Mouse (Mus musculus) adrenal gland (tissue): ENCODE measurements around the gene Mcam.

Source experiments
- intact Hi-C: fragments of 180-260 bp; cut with DNase I; formaldehyde crosslinking; loops from one replicate; pipeline ENCODE4 v1.15.1; 2025
- long read RNA-seq, 2 experiments: library from polyadenylated mRNA; unstranded; transcript quantifications; one replicate each; pipeline ENCODE4 v2.0.0; 2020; ENCODE audit warnings: borderline replicate concordance in 1 of 2; ENCODE audit not compliant: insufficient replicate concordance in 1 of 2

Gene Mcam
- long read RNA-seq, experiment 1, partial matches to known transcripts, result 1 of 4 reads
- long read RNA-seq, experiment 1, other reads (novel, unspliced or antisense), result 2 of 4 reads
- long read RNA-seq, experiment 2, partial matches to known transcripts, result 4 of 5 reads
- long read RNA-seq, experiment 2, other reads (novel, unspliced or antisense), result 0 of 5 reads

DNA sequence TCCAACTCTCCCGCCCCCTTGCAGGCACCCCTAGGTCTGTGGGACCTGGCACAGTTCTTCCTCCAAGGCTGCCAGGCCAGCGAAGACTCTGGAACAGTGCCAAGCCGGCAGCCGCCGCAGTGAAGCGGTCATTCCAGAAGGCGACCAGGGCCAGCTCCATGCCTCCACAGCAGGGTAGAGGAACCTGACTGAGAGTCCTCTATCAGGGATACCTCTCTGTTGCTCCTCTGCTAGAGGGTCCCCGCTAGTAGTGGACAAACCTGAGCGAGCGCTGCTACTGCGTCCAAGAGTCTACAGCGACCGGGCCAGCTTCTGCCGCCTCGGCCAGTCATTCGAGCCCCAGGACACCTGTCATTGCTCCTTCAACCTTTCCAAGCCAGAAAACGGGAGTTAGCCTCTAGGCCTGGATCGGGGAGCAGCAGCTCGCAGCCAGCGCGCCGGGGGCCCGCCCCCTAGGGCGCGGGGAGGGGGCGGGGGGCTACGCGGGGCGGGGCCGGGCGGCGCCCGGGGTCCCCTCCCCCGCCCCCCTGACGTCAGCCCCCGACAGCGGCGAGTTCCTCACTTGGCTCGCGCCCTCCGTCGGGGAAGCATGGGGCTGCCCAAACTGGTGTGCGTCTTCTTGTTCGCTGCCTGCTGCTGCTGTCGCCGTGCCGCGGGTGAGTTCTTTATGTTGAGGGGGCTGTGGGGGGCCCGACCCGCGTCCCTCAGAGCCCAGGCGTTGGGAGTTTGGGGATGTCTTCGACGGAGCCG, at the start of gene Mcam:
Mcam (plus strand) TSS at position 369 of the 750 bp plus-strand sequence.
- intact Hi-C loops, result no loop called here

- intact Hi-C loops, result no loop called here
Measured at GRCm38 (mm10) chr9:44084659-44085229, 49.5 kb upstream of the Mcam start.

DNA sequence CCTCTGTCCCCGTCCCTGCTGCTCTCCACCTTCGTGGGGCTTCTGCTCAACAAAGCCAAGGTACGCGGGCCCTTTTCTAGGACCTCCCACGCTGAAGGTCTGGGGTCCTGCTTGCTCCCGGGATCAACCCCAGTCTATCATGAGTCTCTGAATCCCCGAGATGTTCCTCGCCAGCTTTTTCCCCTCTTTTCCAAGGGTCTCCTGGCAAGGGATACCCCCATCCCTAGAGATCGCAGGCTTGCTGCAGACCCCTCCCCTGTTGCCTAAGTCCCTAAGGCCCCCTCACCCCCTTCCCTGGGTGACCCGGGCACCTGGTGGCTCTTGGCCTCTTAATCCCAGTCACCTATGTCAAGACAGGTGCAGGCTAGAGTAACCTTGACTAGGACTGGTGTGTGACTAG, 49.0 kb upstream of the Mcam start:
- intact Hi-C loops, result no loop called here

DNA sequence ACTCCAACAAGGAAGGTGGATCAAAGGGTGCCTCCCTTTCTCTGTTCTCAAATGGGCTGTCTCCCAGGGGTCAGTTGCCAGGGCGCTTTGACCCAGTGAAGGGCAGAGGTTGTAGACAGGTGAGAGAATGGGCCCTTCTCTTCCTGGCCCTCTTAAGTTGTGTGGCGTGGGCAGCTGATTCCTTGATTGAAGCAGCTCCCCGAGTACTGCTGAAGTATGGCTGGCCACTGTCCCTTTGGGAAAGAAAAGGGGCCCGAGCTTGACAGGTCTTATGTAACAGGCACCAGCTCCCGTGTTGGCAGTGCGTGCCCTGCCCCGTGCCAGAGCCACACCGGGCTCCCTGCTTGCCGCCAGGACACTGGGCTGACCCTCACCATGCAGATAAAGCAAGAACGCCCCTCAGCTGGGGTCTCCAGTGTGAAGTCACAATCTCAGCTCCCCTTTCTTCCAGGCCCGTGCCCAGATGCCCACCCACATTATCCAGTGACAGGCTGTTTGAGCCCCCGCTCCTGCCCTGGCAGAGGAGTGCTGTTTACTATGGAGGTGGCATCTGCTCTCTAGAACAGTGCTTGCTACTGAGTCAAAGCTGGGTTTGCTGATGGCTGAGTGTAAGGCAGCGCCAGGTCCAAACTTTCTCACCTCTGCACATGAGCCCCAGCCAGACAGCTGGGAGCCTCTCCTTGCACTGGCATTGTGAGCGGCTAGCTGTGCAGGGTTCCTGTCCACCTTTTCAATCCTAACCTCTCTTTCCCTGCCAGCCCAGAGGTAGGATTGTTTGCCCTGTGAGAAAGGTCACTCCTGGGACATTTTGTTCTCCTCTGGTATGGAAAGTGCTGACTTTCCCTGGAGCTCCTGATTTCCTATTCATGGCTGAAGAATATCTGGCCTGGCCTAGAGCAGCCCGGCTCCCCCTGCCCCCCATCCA, 48.3 kb upstream of the Mcam start:
- intact Hi-C loops, result no loop called here

DNA sequence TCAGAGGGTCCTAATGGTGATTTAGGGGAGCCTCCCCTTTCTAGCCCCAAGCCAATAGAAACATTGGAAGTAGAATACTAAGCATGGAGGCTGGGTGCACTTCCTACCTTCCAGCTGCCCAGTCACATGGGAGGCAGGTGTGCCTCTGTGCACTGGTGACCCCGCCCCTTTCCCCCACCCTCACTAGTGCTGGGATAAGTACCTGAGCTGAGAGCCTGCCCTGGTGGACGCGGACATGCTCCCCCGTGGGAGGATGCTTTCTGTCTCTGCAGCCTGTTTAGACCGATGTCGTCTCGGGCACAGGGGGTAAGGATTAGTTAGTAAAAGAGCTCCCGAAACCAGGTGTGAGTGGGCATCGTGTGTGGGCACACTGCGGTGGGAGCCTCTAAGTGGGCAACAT, 47.3 kb upstream of the Mcam start:
- intact Hi-C loops, result no loop called here

GRCm38 (mm10) chr9:44087761-44088455, 46.4 kb upstream of the Mcam start:
- intact Hi-C loops, result no loop called here

DNA sequence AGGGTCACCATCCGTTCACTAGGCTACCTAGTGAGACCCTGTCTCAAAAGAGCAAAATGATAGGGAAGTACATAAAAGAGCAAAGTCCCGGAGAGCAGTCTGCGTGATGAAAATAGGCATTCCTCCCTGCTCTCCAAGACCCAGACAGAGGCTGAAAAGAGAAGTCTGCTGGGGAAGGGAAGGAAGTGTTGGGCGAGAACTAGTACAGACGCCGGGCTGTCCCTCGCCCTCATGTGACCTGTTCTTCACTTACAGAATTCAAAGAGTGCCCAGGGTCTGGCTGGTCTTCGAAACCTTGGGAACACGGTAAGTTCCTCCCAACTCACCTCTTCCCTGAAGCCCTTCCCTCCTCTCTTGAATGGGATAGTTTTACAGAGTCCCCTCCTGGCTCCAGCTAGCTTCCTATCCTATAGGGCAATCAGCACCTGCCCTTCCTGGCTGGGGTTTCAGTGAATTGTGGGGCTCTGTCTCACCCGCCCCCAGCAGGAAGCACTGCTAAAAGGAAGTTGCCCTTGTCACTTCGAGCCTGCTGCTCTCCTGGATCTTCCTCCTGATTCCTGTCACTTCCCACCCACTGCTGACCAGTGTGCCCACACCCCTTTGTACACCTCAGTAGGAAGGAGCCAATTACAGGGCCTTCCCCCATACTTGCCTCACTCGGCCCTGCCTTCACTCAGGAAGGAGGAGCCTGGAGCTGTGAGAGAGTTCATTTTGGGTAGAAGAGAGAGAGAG, 45.2 kb upstream of the Mcam start:
- intact Hi-C loops, result no loop called here

- intact Hi-C loops, result loop anchor here (10.0 kb wide), 1 partner anchor 109 kb away; no protein-coding TSS in a partner anchor
Measured at GRCm38 (mm10) chr9:44093612-44094503, 40.4 kb upstream of the Mcam start.

GRCm38 (mm10) chr9:44094737-44095136, 39.5 kb upstream of the Mcam start:
- intact Hi-C loops, result loop anchor here (10.0 kb wide), 1 partner anchor 110 kb away; no protein-coding TSS in a partner anchor

DNA sequence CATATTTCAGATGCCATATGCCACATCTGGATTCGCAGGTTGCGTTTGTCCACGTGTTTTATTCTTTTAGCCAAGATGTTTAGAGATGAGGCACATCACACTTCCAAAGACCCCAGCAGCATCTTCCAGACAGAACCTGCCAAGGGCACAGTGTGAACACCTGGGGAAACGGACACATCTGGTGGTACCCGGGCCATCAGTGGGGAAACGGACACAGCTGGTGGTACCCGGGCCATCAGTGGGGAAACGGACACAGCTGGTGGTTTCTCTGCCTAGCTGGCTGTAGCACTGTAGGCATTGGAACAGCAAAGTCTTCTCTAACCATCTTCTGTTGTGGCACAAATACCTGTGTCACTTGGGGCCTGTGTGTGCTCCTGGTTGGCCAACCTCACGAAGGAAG, 38.5 kb upstream of the Mcam start:
- intact Hi-C loops, result loop anchor here (10.0 kb wide), 1 partner anchor 111 kb away; no protein-coding TSS in a partner anchor

DNA sequence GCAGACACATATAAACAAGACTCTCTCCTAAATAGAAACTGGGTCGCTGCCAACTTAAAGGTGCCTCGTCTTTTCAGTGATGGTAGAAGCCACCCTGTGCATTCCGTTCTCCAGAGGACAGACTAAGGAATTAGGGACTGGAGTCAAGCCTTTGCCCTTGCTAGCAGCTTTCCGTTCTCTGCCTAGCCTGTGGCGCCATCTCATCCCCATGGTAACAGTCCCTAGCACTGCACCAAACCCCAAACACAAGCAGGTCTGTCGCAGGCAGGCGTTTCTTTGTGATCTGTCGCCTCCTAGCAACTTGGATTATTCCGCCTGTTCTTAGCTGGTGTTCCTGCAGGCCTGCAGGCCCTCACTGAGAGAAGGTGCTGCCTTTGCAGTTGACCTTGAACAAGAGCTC, 37.7 kb upstream of the Mcam start:
- intact Hi-C loops, result loop anchor here (10.0 kb wide), 1 partner anchor 112 kb away; no protein-coding TSS in a partner anchor

GRCm38 (mm10) chr9:44101490-44101889, 32.8 kb upstream of the Mcam start, which contains the start of gene Mfrp:
Mfrp (plus strand) TSS chr9:44101729.
- intact Hi-C loops, result no loop called here

DNA sequence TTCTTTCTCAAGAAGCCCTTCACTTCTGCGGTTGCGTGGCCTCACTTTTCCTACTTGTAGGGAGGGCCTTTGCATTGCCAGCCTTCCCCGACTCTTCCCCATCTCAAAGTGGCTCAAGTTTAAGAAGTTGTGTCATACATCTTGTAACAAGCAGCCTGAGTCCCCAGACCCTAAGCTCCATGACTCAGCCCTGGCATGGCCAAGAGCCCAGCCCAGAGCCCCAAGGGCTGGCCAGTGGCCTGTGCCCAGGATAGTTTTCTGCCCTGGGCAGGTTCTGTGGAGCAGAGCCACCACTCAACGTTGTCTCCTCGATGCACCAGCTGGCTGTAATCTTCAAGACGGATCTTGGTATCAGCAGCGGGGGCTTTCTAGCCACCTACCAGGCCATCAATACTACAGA, 29.4 kb upstream of the Mcam start:
- intact Hi-C loops, result loop anchor here (5.0 kb wide), 1 partner anchor 33 kb away; no protein-coding TSS in a partner anchor

DNA sequence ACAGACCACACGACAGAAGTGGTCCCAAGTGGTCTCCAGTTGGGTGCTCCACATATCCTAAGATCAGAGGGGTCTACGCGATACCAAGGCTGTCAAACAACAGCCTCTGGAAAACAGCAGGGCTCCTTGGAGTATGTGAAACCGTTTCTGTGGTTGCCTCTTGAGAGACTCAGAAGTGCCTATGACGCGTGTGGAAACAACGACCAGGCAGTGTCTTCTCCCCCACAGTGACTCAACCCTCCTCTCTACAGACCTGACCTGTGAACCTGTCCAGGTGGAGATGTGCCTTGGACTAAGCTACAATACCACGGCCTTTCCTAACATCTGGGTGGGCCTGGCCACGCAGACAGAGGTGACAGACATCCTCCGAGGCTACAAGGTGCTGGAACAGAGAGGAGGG, 28.5 kb upstream of the Mcam start:
- intact Hi-C loops, result loop anchor here (5.0 kb wide), 1 partner anchor 33 kb away; no protein-coding TSS in a partner anchor

- intact Hi-C loops, result loop anchor here (5.0 kb wide), 1 partner anchor 34 kb away; no protein-coding TSS in a partner anchor
Measured at GRCm38 (mm10) chr9:44106182-44106581, 28.1 kb upstream of the Mcam start.

- intact Hi-C loops, result loop anchor here (5.0 kb wide), 1 partner anchor 34 kb away; no protein-coding TSS in a partner anchor
Measured at GRCm38 (mm10) chr9:44106596-44106995, 27.7 kb upstream of the Mcam start.

- intact Hi-C loops, result loop anchor here (5.0 kb wide), 1 partner anchor 35 kb away; no protein-coding TSS in a partner anchor
Measured at GRCm38 (mm10) chr9:44107110-44107509, 27.2 kb upstream of the Mcam start, which contains the start of gene C1qtnf5. C1qtnf5 (plus strand) TSS chr9:44107245.

DNA sequence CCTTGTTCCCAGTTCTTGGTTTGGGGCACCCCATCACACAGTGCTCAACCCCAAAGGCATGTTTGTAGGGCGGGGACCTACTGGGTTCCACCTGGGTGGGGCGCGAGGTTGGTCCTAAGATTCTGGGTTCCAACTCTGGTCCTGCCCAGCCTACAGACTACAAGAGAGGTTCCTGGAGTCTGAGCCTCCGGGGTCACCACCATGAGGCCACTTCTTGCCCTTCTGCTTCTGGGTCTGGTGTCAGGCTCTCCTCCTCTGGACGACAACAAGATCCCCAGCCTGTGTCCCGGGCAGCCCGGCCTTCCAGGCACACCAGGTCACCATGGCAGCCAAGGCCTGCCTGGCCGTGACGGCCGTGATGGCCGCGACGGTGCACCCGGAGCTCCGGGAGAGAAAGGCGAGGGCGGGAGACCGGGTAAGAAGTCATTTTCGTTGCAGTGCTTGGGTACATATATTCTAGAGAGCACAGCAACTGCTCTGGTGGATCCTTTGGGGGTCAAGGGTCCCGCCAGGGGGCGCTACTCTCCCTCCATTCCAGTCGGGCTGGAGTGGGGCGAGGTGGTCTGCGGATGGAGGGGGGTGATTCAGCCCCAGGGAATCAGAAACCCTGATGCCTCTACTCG, 26.6 kb upstream of the Mcam start:
- intact Hi-C loops, result loop anchor here (5.0 kb wide), 1 partner anchor 35 kb away; no protein-coding TSS in a partner anchor
